Mouse (Mus musculus) embryonic fibroblast, embryonic 13.5 days (primary cell): Measurements from ENCODE around the gene Srsf6. TPM values are rescaled to one million over a fixed set of nuclear protein-coding genes. Genes with fewer than 3 reads are reported as not detected.

Experiments used
- H3K27ac ChIP-seq: 2 replicates; pipeline ENCODE4 v1.5.1; 2012; ENCODE audit warnings: low read length, control low read depth, inconsistent platforms; ENCODE audit not compliant: insufficient read depth
- H3K4me1 ChIP-seq: 2 replicates; pipeline ENCODE4 v1.6.1; 2011; ENCODE audit warnings: low read length; ENCODE audit not compliant: control insufficient read depth, insufficient read depth
- H3K4me3 ChIP-seq: 2 replicates; pipeline ENCODE4 v1.5.1; 2011; ENCODE audit warnings: mild to moderate bottlenecking, control low read depth, low read length; ENCODE audit not compliant: insufficient read depth
- CTCF ChIP-seq: IDR thresholded peaks from 2 replicates; pipeline ENCODE4 v1.5.1; 2011; ENCODE audit warnings: mild to moderate bottlenecking, control low read depth, low read length, moderate library complexity, borderline replicate concordance; ENCODE audit not compliant: insufficient read depth
- POLR2A ChIP-seq: IDR thresholded peaks from 2 replicates; pipeline ENCODE4 v1.6.1; 2011; ENCODE audit warnings: low read depth, mild to moderate bottlenecking, control low read depth, low read length, moderate library complexity
- polyA plus RNA-seq: library from polyadenylated mRNA; stranded (reverse); fragments of >200 nt; gene quantifications from 2 replicates; pipeline ENCODE4 v1.2.4, GENCODE M21; 2011; ENCODE audit warnings: low read depth; ENCODE audit not compliant: missing spikeins, insufficient read length

Srsf6 gene
- polyA plus RNA-seq, 1 experiment: 232 TPM

GRCm38 (mm10) chr2:162930516-162931122 is 709 bp upstream of the Srsf6 start:
- H3K27ac ChIP-seq: no peak overlapping the region
- TF ChIP-seq CTCF (no peak), POLR2A (no peak; the same call in 1 of the 2 replicates)
- H3K4me3 ChIP-seq: peak overlapping the region; percentile 79
- H3K4me1 ChIP-seq: peaks cover 2% of the 10 kb centered on the region

GRCm38 (mm10) chr2:162931674-162932650 is 634 bp downstream of the Srsf6 start:
- Histone ChIP-seq H3K4me3 (peak overlapping the region; percentile 95), H3K4me1 (peaks cover 2% of the 10 kb centered on the region), H3K27ac (peak overlapping the region; percentile 87)
- TF ChIP-seq CTCF (no peak), POLR2A (0 out of 2 replicates have a peak, but pooled peaks have one; percentile 38)

GRCm38 (mm10) chr2:162932706-162933105 is 1.4 kb downstream of the Srsf6 start:
- peaks cover 2% of the 10 kb centered on the region for H3K4me1 ChIP-seq
- TF ChIP-seq POLR2A: no peak
- TF ChIP-seq CTCF: no peak
- peak overlapping the region; percentile 95 for H3K4me3 ChIP-seq
- H3K27ac ChIP-seq: no peak overlapping the region

GRCm38 (mm10) chr2:162934421-162934820 is 3.1 kb downstream of the Srsf6 start:
- Histone ChIP-seq H3K4me1 (peaks cover 2% of the 10 kb centered on the region), H3K27ac (no peak overlapping the region), H3K4me3 (no peak overlapping the region)
- TF ChIP-seq CTCF (no peak), POLR2A (no peak)

- no peak overlapping the region for H3K27ac ChIP-seq
- TF ChIP-seq POLR2A (no peak), CTCF (no peak)
- peaks cover 2% of the 10 kb centered on the region for H3K4me1 ChIP-seq
- H3K4me3 ChIP-seq: no peak overlapping the region
These were observed 4.4 kb downstream of the Srsf6 start for GRCm38 (mm10) chr2:162935700-162936099.

GRCm38 (mm10) chr2:162939562-162939961 is 8.2 kb downstream of the Srsf6 start:
- Histone ChIP-seq H3K27ac (no peak overlapping the region), H3K4me3 (no peak overlapping the region), H3K4me1 (no peaks in the 10 kb centered on the region)
- TF ChIP-seq CTCF (no peak), POLR2A (no peak)

GRCm38 (mm10) chr2:162943148-162943846 is 12.0 kb downstream of the Srsf6 start, which contains the start of gene L3mbtl1:
Gene L3mbtl1, plus strand, starts transcription at chr2:162943472.
- Histone ChIP-seq H3K27ac (no peak within 1 kb of the TSS), H3K4me3 (peak within 1 kb of the TSS; percentile 45), H3K4me1 (no peaks in the 10 kb centered on the region)
- TF ChIP-seq POLR2A (no peak), CTCF (no peak)

- Histone ChIP-seq H3K4me1 (no peaks in the 10 kb centered on the region), H3K27ac (no peak overlapping the region), H3K4me3 (no peak overlapping the region)
- TF ChIP-seq CTCF: no peak
- no peak for TF ChIP-seq POLR2A
These were observed 12.6 kb downstream of the Srsf6 start for GRCm38 (mm10) chr2:162943931-162944330.

- Histone ChIP-seq H3K27ac (no peak overlapping the region), H3K4me1 (no peaks in the 10 kb centered on the region), H3K4me3 (no peak overlapping the region)
- TF ChIP-seq POLR2A (no peak), CTCF (no peak)
These were observed 15.6 kb downstream of the Srsf6 start for GRCm38 (mm10) chr2:162946964-162947363.
